Mouse (Mus musculus) hindbrain, postnatal 0 days (tissue): Measurements from ENCODE around the gene Tsc22d3. TPM values are rescaled to one million over a fixed set of nuclear protein-coding genes. Genes with fewer than 3 reads are reported as not detected.

Experiments used
- ATAC-seq: fragments of 200-750 bp; cut with Nextera tagmentation; 2 replicates; pipeline ENCODE4 v1.8.0; 2017; ENCODE audit warnings: mild to moderate bottlenecking, moderate TSS enrichment, moderate library complexity
- DNase-seq: peaks from one replicate; pipeline ENCODE4 v3.0.0-alpha.2; 2015; ENCODE audit warnings: low spot score
- H3K27ac ChIP-seq: fragments of 300-500 bp; sonication (generic); 2 replicates; pipeline ENCODE4 v1.5.1; 2014; ENCODE audit warnings: mild to moderate bottlenecking
- H3K27me3 ChIP-seq: fragments of 300-500 bp; sonication (generic); 2 replicates; pipeline ENCODE4 v1.6.1; 2014; ENCODE audit warnings: low read length, mixed read lengths; ENCODE audit not compliant: insufficient read depth
- H3K36me3 ChIP-seq: fragments of 300-500 bp; sonication (generic); 2 replicates; pipeline ENCODE4 v1.6.1; 2014; ENCODE audit warnings: low read length, mixed read lengths; ENCODE audit not compliant: insufficient read depth
- H3K4me1 ChIP-seq: fragments of 300-500 bp; sonication (generic); 2 replicates; pipeline ENCODE4 v1.6.1; 2014; ENCODE audit warnings: antibody characterized with exemption, low read length, mixed read lengths; ENCODE audit not compliant: insufficient read depth
- H3K4me2 ChIP-seq: fragments of 300-500 bp; sonication (generic); 2 replicates; pipeline ENCODE4 v1.6.1; 2014; ENCODE audit warnings: low read depth, mild to moderate bottlenecking, low read length, moderate library complexity, mixed read lengths
- H3K4me3 ChIP-seq: fragments of 300-500 bp; sonication (generic); 2 replicates; pipeline ENCODE4 v1.5.1; 2014; ENCODE audit warnings: low read length
- H3K9ac ChIP-seq: fragments of 300-500 bp; sonication (generic); replicated peaks from 2 replicates; pipeline ENCODE4 v1.6.1; 2014; ENCODE audit warnings: mild to moderate bottlenecking, low read length, moderate library complexity, mixed read lengths
- H3K9me3 ChIP-seq: fragments of 300-500 bp; sonication (generic); 2 replicates; pipeline ENCODE4 v1.6.1; 2016; ENCODE audit warnings: low read length, mixed read lengths
- CTCF ChIP-seq: IDR thresholded peaks from 2 replicates; pipeline ENCODE4 v1.5.1; 2016; ENCODE audit warnings: antibody characterized with exemption, control low read depth, low read depth
- WGBS: fragments of 180-500 bp; shearing (Covaris S2); extraction: QIAGEN DNeasy Blood & Tissue Kit; methylation state at CpG from one replicate; pipeline ENCODE4 v1.1.7; 2014; 5-methylcytosine and 5-hydroxymethylcytosine counted together
- polyA plus RNA-seq: library from polyadenylated mRNA; unstranded; fragments of >200 nt; fragmentation: Nextera tagmentation; extraction: Ambion mirVana; gene quantifications from 2 replicates; pipeline ENCODE4 v1.2.1, GENCODE M21; 2015
- total RNA-seq: library from RNA; depleted of rRNA; stranded (reverse); fragments of >200 nt; gene quantifications from 2 replicates; pipeline ENCODE4 v1.2.3, GENCODE M21; 2014

The Tsc22d3 gene
- total and polyA plus RNA-seq, 2 experiments from 2014 or later, result 102 to 114 TPM

DNA sequence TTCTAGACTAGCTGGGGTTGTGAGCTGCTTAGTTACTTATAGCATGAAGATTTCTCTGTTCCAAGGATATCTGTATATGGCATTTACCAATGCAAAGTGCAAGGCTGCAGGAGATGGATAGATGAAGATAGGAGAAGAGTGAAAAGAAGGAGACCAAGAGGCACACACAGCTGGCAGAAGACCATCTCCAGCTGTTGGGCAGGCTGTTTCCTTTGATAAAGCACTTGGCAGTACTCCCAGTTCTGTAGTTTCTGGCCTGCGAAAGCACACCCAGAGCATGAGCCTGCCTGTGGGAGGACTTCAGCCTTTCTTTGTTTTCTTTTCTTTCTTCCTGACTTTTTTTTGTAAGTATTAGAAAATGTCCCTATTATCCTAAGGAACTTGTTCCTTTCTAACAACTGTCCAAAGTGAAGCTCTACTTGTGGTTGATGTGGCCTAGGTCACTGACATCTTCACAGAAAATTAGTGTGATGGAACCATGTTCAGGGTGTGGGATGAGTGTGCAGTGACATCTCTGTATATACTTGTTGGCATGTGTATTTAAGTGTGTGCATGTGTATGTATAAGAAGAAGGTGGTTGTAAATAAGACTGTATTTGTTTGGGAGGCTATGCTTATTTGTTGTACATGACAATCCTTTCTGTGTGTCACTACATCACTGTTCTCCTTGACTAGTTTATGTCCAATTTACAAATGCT, 32.6 kb downstream of the Tsc22d3 start:
- H3K9me3 ChIP-seq, result no peaks in the 10 kb centered on the region
- H3K27ac ChIP-seq, result no peak overlapping the region
- H3K4me2 ChIP-seq, result no peak overlapping the region
- WGBS, result 59% methylated on average over 1 of the region's 1 CpGs
- no peak for ATAC-seq
- H3K27me3 ChIP-seq, result peaks cover 7% of the 10 kb centered on the region; the same call in 1 of the 2 replicates
- no peak overlapping the region for H3K9ac ChIP-seq
- DNase-seq, result peak; percentile 15
- no peak for TF ChIP-seq CTCF
- H3K36me3 ChIP-seq, result no peaks in the 10 kb centered on the region
- H3K4me3 ChIP-seq, result no peak overlapping the region
- no peaks in the 10 kb centered on the region for H3K4me1 ChIP-seq

DNA sequence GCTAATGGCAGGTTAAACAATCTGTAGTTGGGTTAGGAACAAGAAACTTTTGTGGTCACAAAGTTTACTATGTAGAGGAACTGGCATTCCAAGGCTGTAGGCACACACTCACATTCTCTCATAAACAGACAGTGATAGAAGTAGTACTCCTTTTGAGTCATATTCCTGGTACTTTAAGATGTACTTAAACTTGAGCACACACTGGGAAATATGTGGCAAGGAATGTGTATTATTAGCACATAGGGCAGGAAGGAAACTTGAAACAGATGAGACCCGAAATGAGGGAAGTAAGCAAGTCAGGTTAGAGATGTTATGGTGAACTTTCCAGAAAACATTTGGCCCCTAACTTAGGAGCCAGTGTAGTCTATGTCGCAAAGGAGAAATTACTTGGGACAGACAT, 34.7 kb downstream of the Tsc22d3 start:
- H3K27me3 ChIP-seq, result peaks cover 7% of the 10 kb centered on the region; the same call in 1 of the 2 replicates
- H3K4me2 ChIP-seq, result no peak overlapping the region
- no peaks in the 10 kb centered on the region for H3K4me1 ChIP-seq
- no peak overlapping the region for H3K9ac ChIP-seq
- DNase-seq (no peak), ATAC-seq (no peak)
- H3K36me3 ChIP-seq, result no peaks in the 10 kb centered on the region
- H3K9me3 ChIP-seq, result no peaks in the 10 kb centered on the region
- TF ChIP-seq CTCF, result no peak
- 83% methylated on average over 2 of the region's 2 CpGs for WGBS
- H3K27ac ChIP-seq, result no peak overlapping the region
- H3K4me3 ChIP-seq, result no peak overlapping the region

DNA sequence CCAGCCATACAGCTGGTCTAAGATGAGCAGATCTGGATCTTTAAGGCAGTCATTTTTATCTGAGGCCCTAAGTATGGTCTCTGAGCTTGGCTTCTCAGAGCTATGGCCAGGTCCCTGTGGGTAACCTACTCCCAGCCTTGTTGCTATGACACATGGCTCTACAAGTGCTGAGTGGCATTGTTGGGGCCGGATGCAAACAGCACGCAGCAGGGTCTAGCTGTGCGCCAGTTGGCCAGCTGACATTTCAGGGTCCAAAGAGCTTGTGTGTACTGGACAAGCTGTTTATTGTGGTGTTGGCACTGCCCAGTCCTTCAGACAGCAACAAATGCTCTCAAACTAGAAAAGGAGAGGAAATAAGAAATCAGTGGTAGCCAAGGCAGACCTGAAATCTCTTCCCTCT, 35.2 kb downstream of the Tsc22d3 start:
- ATAC-seq, result peak; percentile 94
- no peak for TF ChIP-seq CTCF
- peak; percentile 66 for DNase-seq
- Histone ChIP-seq H3K9me3 (no peaks in the 10 kb centered on the region), H3K4me1 (no peaks in the 10 kb centered on the region), H3K9ac (no peak overlapping the region), H3K4me2 (no peak overlapping the region), H3K27ac (0 out of 2 replicates have a peak overlapping the region, but pooled peaks have one; percentile 15), H3K27me3 (peaks cover 7% of the 10 kb centered on the region; the same call in 1 of the 2 replicates), H3K36me3 (no peaks in the 10 kb centered on the region), H3K4me3 (no peak overlapping the region)
- 73% methylated on average over 3 of the region's 3 CpGs for WGBS

DNA sequence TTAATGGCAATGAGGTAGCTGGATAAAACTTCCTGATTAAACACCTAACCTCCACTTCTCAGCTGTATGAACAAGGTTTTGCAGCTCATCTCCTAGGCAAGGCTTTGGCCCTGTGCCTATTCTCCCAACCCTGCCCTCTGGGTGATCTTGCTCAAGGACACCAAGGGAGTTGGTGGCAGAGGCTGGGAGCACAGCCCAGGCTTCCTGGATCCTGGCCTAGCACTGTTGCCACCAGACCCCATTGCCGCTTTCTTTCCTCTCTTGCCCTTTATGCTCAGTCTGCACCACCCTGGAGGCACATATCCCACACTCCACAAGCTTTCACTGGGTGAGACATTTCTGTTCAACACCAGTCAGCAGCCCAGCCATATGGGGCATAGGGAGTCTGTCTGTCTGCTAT, 35.7 kb downstream of the Tsc22d3 start:
- WGBS, result 89% methylated on average over 1 of the region's 1 CpGs
- TF ChIP-seq CTCF, result no peak

DNA sequence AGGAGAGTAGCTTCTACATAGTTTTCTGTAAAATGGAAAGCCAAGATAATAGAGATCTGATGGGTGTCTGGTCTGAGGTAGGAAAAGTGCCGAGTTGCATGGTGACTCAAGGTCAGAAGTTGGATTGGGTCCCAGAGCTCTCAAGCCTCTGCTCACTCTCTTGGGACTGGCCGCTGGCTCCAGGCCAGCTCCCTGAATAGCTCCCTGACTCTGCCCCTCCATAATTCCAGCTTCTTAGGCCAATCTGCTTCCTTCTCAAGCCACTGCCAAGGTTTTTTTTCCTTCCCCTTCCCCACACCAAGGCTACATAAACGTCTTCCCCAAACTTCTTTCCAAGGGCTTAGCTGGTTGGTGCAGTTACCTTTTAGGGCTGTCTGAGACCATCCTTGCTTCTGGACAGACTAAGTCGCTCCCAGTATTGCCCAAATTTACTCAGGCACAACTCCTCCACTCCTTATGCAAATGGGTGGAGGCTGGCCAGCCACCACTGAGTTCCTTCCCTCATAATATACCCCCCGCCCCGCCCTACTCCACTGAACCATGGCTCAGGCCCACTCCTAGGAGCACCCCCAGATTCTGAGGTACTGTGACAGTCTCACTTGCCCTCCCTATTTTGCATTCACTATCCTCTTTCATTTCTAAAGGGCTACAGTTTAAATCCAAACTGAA, 42.1 kb downstream of the Tsc22d3 start:
- no peaks in the 10 kb centered on the region for H3K36me3 ChIP-seq
- no peaks in the 10 kb centered on the region for H3K4me1 ChIP-seq
- DNase-seq, result peak; percentile 54
- ATAC-seq, result no peak
- TF ChIP-seq CTCF, result no peak
- no peak overlapping the region for H3K4me2 ChIP-seq
- H3K9me3 ChIP-seq, result no peaks in the 10 kb centered on the region
- no peak overlapping the region for H3K27ac ChIP-seq
- H3K4me3 ChIP-seq, result no peak overlapping the region
- no peak overlapping the region for H3K9ac ChIP-seq
- peaks cover 4% of the 10 kb centered on the region; the same call in 1 of the 2 replicates for H3K27me3 ChIP-seq
- 55% methylated on average over 6 of the region's 6 CpGs for WGBS

More for the DNA sequence above, 35.7 kb downstream of the Tsc22d3 start:
- peaks cover 6% of the 10 kb centered on the region; the same call in 1 of the 2 replicates for H3K27me3 ChIP-seq
- DNase-seq, result no peak
- H3K36me3 ChIP-seq, result no peaks in the 10 kb centered on the region
- 0 out of 2 replicates have a peak overlapping the region, but pooled peaks have one; percentile 15 for H3K27ac ChIP-seq
- H3K4me3 ChIP-seq, result no peak overlapping the region
- H3K9me3 ChIP-seq, result no peaks in the 10 kb centered on the region
- no peak overlapping the region for H3K4me2 ChIP-seq
- H3K9ac ChIP-seq, result no peak overlapping the region
- peak; percentile 59; the same call in 1 of the 2 replicates for ATAC-seq
- no peaks in the 10 kb centered on the region for H3K4me1 ChIP-seq

DNA sequence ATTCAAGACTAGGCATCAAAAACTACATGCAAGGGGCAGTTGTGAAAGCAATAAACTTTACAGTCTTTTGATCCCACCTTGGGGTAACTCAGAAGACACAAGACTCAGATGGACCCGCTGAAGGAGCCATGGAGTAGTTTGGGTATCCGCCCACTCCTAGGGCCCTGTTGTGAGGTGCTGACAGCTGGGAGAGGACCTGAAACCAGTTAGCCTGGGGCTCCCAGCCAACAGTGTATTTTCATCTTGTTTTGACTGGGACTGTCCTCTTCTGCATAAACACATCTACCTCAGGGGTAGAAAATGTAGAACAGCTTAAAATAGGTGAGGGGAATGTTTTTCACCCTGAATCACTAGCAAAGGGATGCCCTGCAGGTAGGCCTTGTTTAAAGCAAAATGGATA, 44.5 kb downstream of the Tsc22d3 start:
- DNase-seq (no peak), ATAC-seq (no peak)
- Histone ChIP-seq H3K27me3 (peaks cover 4% of the 10 kb centered on the region; the same call in 1 of the 2 replicates), H3K36me3 (no peaks in the 10 kb centered on the region), H3K4me2 (no peak overlapping the region), H3K9me3 (no peaks in the 10 kb centered on the region), H3K27ac (no peak overlapping the region), H3K4me3 (no peak overlapping the region), H3K4me1 (no peaks in the 10 kb centered on the region), H3K9ac (no peak overlapping the region)
- no peak for TF ChIP-seq CTCF
- WGBS, result 62% methylated on average over 2 of the region's 2 CpGs
